Mouse (Mus musculus) bone marrow macrophage, adult 2 months (primary cell): Measurements from ENCODE around the gene Hoxd10.

Experiments
- CTCF ChIP-seq: IDR thresholded peaks from 2 replicates; pipeline ENCODE4 v1.5.1; 2012; ENCODE audit warnings: low read depth, mild to moderate bottlenecking, low read length, moderate library complexity
- POLR2A ChIP-seq: IDR thresholded peaks from 2 replicates; pipeline ENCODE4 v1.6.1; 2012; ENCODE audit warnings: mild to moderate bottlenecking, low read depth, low read length, borderline replicate concordance

GRCm38 (mm10) chr2:74685059-74685603, 6.6 kb upstream of the Hoxd10 start:
- TF ChIP-seq CTCF (no peak), POLR2A (no peak)
